Mouse (Mus musculus) G1E (cell line): ENCODE measurements around the gene Gimap8. TPM values are rescaled to one million over a fixed set of nuclear protein-coding genes. Genes with fewer than 3 reads are reported as not detected.

ENCODE experiments used
- ATAC-seq: 2 replicates; pipeline ENCODE4 v1.8.0; 2016; ENCODE audit warnings: mild to moderate bottlenecking; ENCODE audit not compliant: insufficient number of reproducible peaks, poor library complexity, low FRiP score, severe bottlenecking; ENCODE audit errors: extremely low read depth
- DNase-seq: peaks from one replicate; pipeline ENCODE4 v3.0.0; 2012; ENCODE audit warnings: low spot score
- H3K27me3 ChIP-seq: 2 replicates; pipeline ENCODE4 v1.6.1; 2012; ENCODE audit warnings: mild to moderate bottlenecking, low read length, inconsistent platforms; ENCODE audit not compliant: insufficient read depth
- H3K36me3 ChIP-seq: replicated peaks from 2 replicates; pipeline ENCODE3; 2012; ENCODE audit warnings: mild to moderate bottlenecking, inconsistent platforms
- H3K4me1 ChIP-seq: 2 replicates; pipeline ENCODE4 v1.6.1; 2012; ENCODE audit warnings: low read depth, low read length, inconsistent platforms, mixed read lengths; ENCODE audit not compliant: insufficient read depth
- H3K4me3 ChIP-seq: 2 replicates; pipeline ENCODE4 v1.5.1; 2012; ENCODE audit warnings: low read depth, mild to moderate bottlenecking, inconsistent platforms, low read length, moderate library complexity, mixed read lengths
- H3K9me3 ChIP-seq: replicated peaks from 2 replicates; pipeline ENCODE4 v1.6.1; 2012; ENCODE audit warnings: inconsistent platforms
- CTCF ChIP-seq: IDR thresholded peaks from 2 replicates; pipeline ENCODE4 v1.5.1; 2012; ENCODE audit warnings: low read depth, low read length, inconsistent platforms, mixed read lengths
- GATA1 ChIP-seq: IDR thresholded peaks from 2 replicates; pipeline ENCODE4 v1.6.1; 2012; ENCODE audit warnings: borderline replicate concordance, low read length, inconsistent platforms, mixed read lengths
- GATA2 ChIP-seq: IDR thresholded peaks from 2 replicates; pipeline ENCODE4 v1.6.1; 2012; ENCODE audit warnings: low read depth, low read length, inconsistent platforms, borderline replicate concordance
- POLR2AphosphoS5 ChIP-seq: IDR thresholded peaks from 2 replicates; pipeline ENCODE4 v1.6.1; 2012; ENCODE audit warnings: low read depth, low read length, inconsistent platforms; ENCODE audit not compliant: insufficient replicate concordance
- TAL1 ChIP-seq: conservative IDR thresholded peaks from 2 replicates; pipeline ENCODE4 v1.6.1; 2012; ENCODE audit warnings: low read depth, low read length, inconsistent platforms, mixed read lengths
- polyA plus RNA-seq: library from polyadenylated mRNA; stranded (reverse); fragments of >175 nt; gene quantifications from 2 replicates; pipeline ENCODE4 v1.2.3, GENCODE M21; 2012
- total RNA-seq, 2 experiments: library from RNA; stranded (forward) in 1 of 2; stranded (reverse) in 1 of 2; fragments of 200-1000 nt in 1 of 2; fragments of >200 nt in 1 of 2; fragmentation: Nextera tagmentation in 1 of 2; gene quantifications; 2 replicates each; pipeline ENCODE4 v1.2.3; 2014 to 2017

Gimap8 gene
- total and polyA plus RNA-seq, 3 experiments: 0.05 TPM; not detected in 2

DNA sequence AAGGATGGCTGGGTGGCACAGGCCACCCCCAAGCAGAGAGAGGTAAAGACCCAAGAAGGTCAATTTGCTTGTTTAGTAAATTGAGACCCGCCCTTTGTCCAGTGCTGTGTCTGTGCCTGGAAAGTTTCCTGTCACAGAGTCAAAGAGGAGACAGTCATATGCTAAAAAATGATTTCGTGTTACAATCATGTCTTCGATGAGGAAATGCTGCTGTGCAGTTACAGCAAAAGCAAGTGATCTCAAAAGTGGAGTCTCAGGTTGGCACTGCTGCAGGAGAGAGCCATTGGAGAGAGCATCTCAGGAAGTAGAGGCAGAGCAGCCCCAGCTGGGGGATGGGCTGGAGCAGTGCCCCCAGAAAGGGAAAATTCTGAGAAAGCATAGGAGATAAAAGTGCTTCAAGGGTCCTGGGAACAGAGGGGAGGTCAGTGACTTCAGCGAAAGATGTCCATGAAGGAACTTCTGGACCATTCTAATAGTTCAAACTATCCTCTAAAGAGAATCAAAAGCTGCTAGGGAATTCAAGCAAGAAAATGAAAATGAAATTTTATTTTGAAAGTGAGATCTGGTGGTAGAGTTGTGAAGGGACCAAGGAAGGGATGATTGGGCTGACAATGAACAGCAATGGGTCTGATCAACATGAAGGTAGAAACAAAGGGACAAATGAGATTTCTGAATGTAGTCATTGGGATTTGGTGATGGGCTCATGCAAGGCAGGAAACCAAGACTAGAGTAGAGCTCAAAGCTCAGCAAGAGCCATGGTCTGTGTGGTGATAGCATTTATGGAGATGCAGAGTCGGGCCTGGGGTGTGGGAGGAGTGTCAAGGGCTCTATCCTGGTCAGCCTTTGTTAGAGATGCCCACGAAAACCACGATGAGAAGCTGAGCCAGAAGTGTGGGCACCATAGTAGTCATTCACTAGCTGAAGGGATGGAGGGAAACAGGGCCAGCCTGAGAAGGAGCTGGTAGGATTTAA is 38.9 kb downstream of the Gimap8 start:
- DNase-seq: no peak
- Histone ChIP-seq H3K4me3 (no peak overlapping the region), H3K4me1 (no peaks in the 10 kb centered on the region)

GRCm38 (mm10) chr6:48687077-48687476 is 40.0 kb downstream of the Gimap8 start:
- Histone ChIP-seq H3K36me3 (no peaks in the 10 kb centered on the region), H3K4me1 (no peaks in the 10 kb centered on the region), H3K27me3 (peaks cover 19% of the 10 kb centered on the region), H3K9me3 (no peaks in the 10 kb centered on the region), H3K4me3 (no peak overlapping the region)
- DNase-seq (no peak), ATAC-seq (no peak)
- TF ChIP-seq GATA2 (no peak), POLR2AphosphoS5 (no peak), GATA1 (no peak), CTCF (no peak), TAL1 (no peak)

More for the DNA sequence above, 38.9 kb downstream of the Gimap8 start:
- no peak for ATAC-seq
- Histone ChIP-seq H3K9me3 (no peaks in the 10 kb centered on the region), H3K36me3 (no peaks in the 10 kb centered on the region), H3K27me3 (peaks cover 19% of the 10 kb centered on the region)
- no peak for TF ChIP-seq GATA2
- TF ChIP-seq GATA1: no peak
- no peak for TF ChIP-seq TAL1
- TF ChIP-seq POLR2AphosphoS5: no peak
- no peak for TF ChIP-seq CTCF

DNA sequence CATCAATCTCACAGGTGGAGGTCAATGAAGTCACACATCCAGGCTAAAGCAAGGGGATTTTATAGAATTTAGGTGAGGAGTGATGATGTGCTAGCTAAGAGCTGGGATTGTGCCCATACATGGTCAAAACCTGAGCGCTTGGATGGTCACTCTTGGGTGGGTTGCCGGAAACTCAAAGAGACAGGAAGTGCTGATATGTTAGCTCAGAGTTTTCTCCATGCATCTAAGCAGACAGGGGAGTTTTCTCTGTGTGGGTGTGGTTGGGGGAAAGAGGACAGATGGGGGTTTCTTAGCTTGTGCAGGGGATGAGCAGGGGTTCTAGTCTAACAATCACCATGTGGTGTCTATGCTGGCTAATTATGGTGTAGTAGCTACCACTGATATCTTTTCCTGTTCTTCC is 42.3 kb downstream of the Gimap8 start:
- no peak for TF ChIP-seq GATA2
- no peak for TF ChIP-seq POLR2AphosphoS5
- TF ChIP-seq CTCF: no peak
- TF ChIP-seq TAL1: no peak
- no peak for TF ChIP-seq GATA1
- Histone ChIP-seq H3K9me3 (no peaks in the 10 kb centered on the region), H3K4me1 (no peaks in the 10 kb centered on the region), H3K36me3 (no peaks in the 10 kb centered on the region), H3K27me3 (peaks cover 22% of the 10 kb centered on the region), H3K4me3 (no peak overlapping the region)
- DNase-seq (no peak), ATAC-seq (no peak)

- H3K4me3 ChIP-seq: no peak overlapping the region
- no peaks in the 10 kb centered on the region for H3K4me1 ChIP-seq
- no peaks in the 10 kb centered on the region for H3K36me3 ChIP-seq
- H3K9me3 ChIP-seq: no peaks in the 10 kb centered on the region
- no peak for ATAC-seq
- TF ChIP-seq GATA1 (no peak), GATA2 (no peak), TAL1 (no peak), CTCF (no peak), POLR2AphosphoS5 (no peak)
- peaks cover 10% of the 10 kb centered on the region for H3K27me3 ChIP-seq
- no peak for DNase-seq
These were observed 45.9 kb downstream of the Gimap8 start for GRCm38 (mm10) chr6:48692962-48693361.

- Histone ChIP-seq H3K27me3 (peaks cover 13% of the 10 kb centered on the region), H3K4me1 (no peaks in the 10 kb centered on the region), H3K36me3 (no peaks in the 10 kb centered on the region), H3K4me3 (no peak overlapping the region), H3K9me3 (no peaks in the 10 kb centered on the region)
- TF ChIP-seq POLR2AphosphoS5: no peak
- TF ChIP-seq GATA2: no peak
- TF ChIP-seq CTCF: no peak
- no peak for TF ChIP-seq TAL1
- no peak for TF ChIP-seq GATA1
- ATAC-seq (no peak), DNase-seq (no peak)
These were observed 50.0 kb downstream of the Gimap8 start for GRCm38 (mm10) chr6:48696830-48697554.

GRCm38 (mm10) chr6:48697555-48697930 is 50.5 kb downstream of the Gimap8 start:
- Histone ChIP-seq H3K4me1 (no peaks in the 10 kb centered on the region), H3K4me3 (no peak overlapping the region), H3K9me3 (no peaks in the 10 kb centered on the region), H3K36me3 (no peaks in the 10 kb centered on the region), H3K27me3 (peaks cover 13% of the 10 kb centered on the region)
- no peak for DNase-seq
- TF ChIP-seq GATA2 (no peak), POLR2AphosphoS5 (no peak), GATA1 (no peak), TAL1 (no peak), CTCF (no peak)
- ATAC-seq: no peak
